Mouse (Mus musculus) forebrain, embryonic 14.5 days (tissue): ENCODE measurements at regions not wholly inside any gene's neighbourhood (a gene's known extent, or its start where the extent isn't known, plus 50 kb on each side); places are given as distances from the start of the nearest gene placed in this dataset.

Experiments
- ATAC-seq: fragments of 200-750 bp; cut with Nextera tagmentation; 2 replicates; pipeline ENCODE4 v1.8.0; 2017; ENCODE audit warnings: mild to moderate bottlenecking, moderate library complexity
- DNase-seq: peaks from one replicate; pipeline ENCODE4 v3.0.0-alpha.2; 2015; ENCODE audit warnings: low spot score
- H3K27ac ChIP-seq: fragments of 300-500 bp; sonication (generic); 2 replicates; pipeline ENCODE4 v1.5.1; 2014; ENCODE audit warnings: low read depth, mild to moderate bottlenecking, control low read depth, low read length, moderate library complexity
- H3K27me3 ChIP-seq: fragments of 300-500 bp; sonication (generic); replicated peaks from 2 replicates; pipeline ENCODE4 v1.6.1; 2014; ENCODE audit warnings: low read length, control low read depth, mixed read lengths; ENCODE audit not compliant: control insufficient read depth, insufficient read depth
- H3K36me3 ChIP-seq: fragments of 300-500 bp; sonication (generic); 2 replicates; pipeline ENCODE4 v1.6.1; 2014; ENCODE audit warnings: low read length, control low read depth; ENCODE audit not compliant: control insufficient read depth, insufficient read depth
- H3K4me1 ChIP-seq: fragments of 300-500 bp; sonication (generic); 2 replicates; pipeline ENCODE4 v1.6.1; 2014; ENCODE audit warnings: antibody characterized with exemption, low read length, control low read depth; ENCODE audit not compliant: control insufficient read depth, insufficient read depth
- H3K4me2 ChIP-seq: fragments of 300-500 bp; sonication (generic); 2 replicates; pipeline ENCODE4 v1.6.1; 2014; ENCODE audit warnings: mild to moderate bottlenecking, control low read depth, low read length
- H3K4me3 ChIP-seq: fragments of 300-500 bp; sonication (generic); 2 replicates; pipeline ENCODE4 v1.5.1; 2014; ENCODE audit warnings: low read depth, low read length, control low read depth
- H3K9ac ChIP-seq: fragments of 300-500 bp; sonication (generic); 2 replicates; pipeline ENCODE4 v1.6.1; 2014; ENCODE audit warnings: mild to moderate bottlenecking, low read length, control low read depth, moderate library complexity
- H3K9me3 ChIP-seq: fragments of 300-500 bp; sonication (generic); replicated peaks from 2 replicates; pipeline ENCODE4 v1.6.1; 2016; ENCODE audit warnings: low read length, control low read depth, mixed read lengths; ENCODE audit not compliant: control insufficient read depth
- WGBS: fragments of 180-500 bp; shearing (Covaris S2); extraction: QIAGEN DNeasy Blood & Tissue Kit; methylation state at CpG from one replicate; pipeline ENCODE4 v1.1.7; 2014; 5-methylcytosine and 5-hydroxymethylcytosine counted together

- Histone ChIP-seq H3K4me1 (no peaks in the 10 kb centered on the region), H3K4me2 (no peak overlapping the region), H3K9me3 (no peaks in the 10 kb centered on the region), H3K4me3 (no peak overlapping the region), H3K36me3 (no peaks in the 10 kb centered on the region), H3K9ac (no peak overlapping the region), H3K27me3 (no peaks in the 10 kb centered on the region), H3K27ac (no peak overlapping the region)
- DNase-seq, result no peak
- WGBS, result 87% methylated on average over 10 of the region's 10 CpGs
- ATAC-seq, result no peak
Observed at GRCm38 (mm10) chr8:26864971-26865370, 112.2 kb upstream of the Zfp703 start.

- H3K27me3 ChIP-seq, result no peaks in the 10 kb centered on the region
Observed at GRCm38 (mm10) chr8:26868101-26868848, 108.8 kb upstream of the Zfp703 start.

GRCm38 (mm10) chr8:26868849-26869110 is 108.3 kb upstream of the Zfp703 start:
- H3K4me3 ChIP-seq, result no peak overlapping the region
- DNase-seq (no peak), ATAC-seq (no peak)
- no peak overlapping the region for H3K27ac ChIP-seq
- no peaks in the 10 kb centered on the region for H3K4me1 ChIP-seq
- H3K9ac ChIP-seq, result no peak overlapping the region
- H3K9me3 ChIP-seq, result peaks cover 3% of the 10 kb centered on the region; the same call in 1 of the 2 replicates
- 92% methylated on average over 2 of the region's 2 CpGs for WGBS
- no peaks in the 10 kb centered on the region for H3K36me3 ChIP-seq
- H3K4me2 ChIP-seq, result no peak overlapping the region
- H3K27me3 ChIP-seq, result no peaks in the 10 kb centered on the region

More at GRCm38 (mm10) chr8:26868101-26868848, 108.8 kb upstream of the Zfp703 start:
- DNase-seq (no peak), ATAC-seq (no peak)
- Histone ChIP-seq H3K4me1 (no peaks in the 10 kb centered on the region), H3K9ac (no peak overlapping the region), H3K4me3 (no peak overlapping the region), H3K9me3 (peaks cover 3% of the 10 kb centered on the region; the same call in 1 of the 2 replicates), H3K36me3 (no peaks in the 10 kb centered on the region), H3K27ac (no peak overlapping the region), H3K4me2 (no peak overlapping the region)
- 87% methylated on average over 6 of the region's 6 CpGs for WGBS

GRCm38 (mm10) chr8:26871838-26872237 is 105.3 kb upstream of the Zfp703 start:
- no peaks in the 10 kb centered on the region for H3K36me3 ChIP-seq
- H3K27ac ChIP-seq, result no peak overlapping the region
- ATAC-seq (no peak), DNase-seq (no peak)
- H3K4me2 ChIP-seq, result no peak overlapping the region
- 94% methylated on average over 7 of the region's 7 CpGs for WGBS
- H3K4me3 ChIP-seq, result no peak overlapping the region
- H3K9me3 ChIP-seq, result peaks cover 3% of the 10 kb centered on the region; the same call in 1 of the 2 replicates
- H3K27me3 ChIP-seq, result no peaks in the 10 kb centered on the region
- no peak overlapping the region for H3K9ac ChIP-seq
- H3K4me1 ChIP-seq, result no peaks in the 10 kb centered on the region

- H3K9ac ChIP-seq, result no peak overlapping the region
- no peak overlapping the region for H3K4me2 ChIP-seq
- no peak overlapping the region for H3K4me3 ChIP-seq
- 95% methylated on average over 3 of the region's 3 CpGs for WGBS
- H3K27me3 ChIP-seq, result no peaks in the 10 kb centered on the region
- H3K4me1 ChIP-seq, result no peaks in the 10 kb centered on the region
- no peak for DNase-seq
- no peak overlapping the region for H3K27ac ChIP-seq
- peaks cover 3% of the 10 kb centered on the region; the same call in 1 of the 2 replicates for H3K9me3 ChIP-seq
- no peaks in the 10 kb centered on the region for H3K36me3 ChIP-seq
- no peak for ATAC-seq
Observed at GRCm38 (mm10) chr8:26872382-26872781, 104.7 kb upstream of the Zfp703 start.

GRCm38 (mm10) chr8:26872815-26873214 is 104.3 kb upstream of the Zfp703 start:
- no peak for DNase-seq
- WGBS, result 84% methylated on average over 8 of the region's 8 CpGs
- H3K4me1 ChIP-seq, result no peaks in the 10 kb centered on the region

GRCm38 (mm10) chr8:26880177-26880576 is 96.9 kb upstream of the Zfp703 start:
- WGBS, result 79% methylated on average over 7 of the region's 7 CpGs
- H3K27me3 ChIP-seq, result no peaks in the 10 kb centered on the region

More at GRCm38 (mm10) chr8:26872815-26873214, 104.3 kb upstream of the Zfp703 start:
- Histone ChIP-seq H3K9me3 (peaks cover 3% of the 10 kb centered on the region; the same call in 1 of the 2 replicates), H3K4me3 (no peak overlapping the region), H3K27ac (no peak overlapping the region), H3K4me2 (no peak overlapping the region), H3K27me3 (no peaks in the 10 kb centered on the region), H3K36me3 (no peaks in the 10 kb centered on the region), H3K9ac (no peak overlapping the region)
- no peak for ATAC-seq

GRCm38 (mm10) chr8:26881268-26882120 is 95.6 kb upstream of the Zfp703 start:
- Histone ChIP-seq H3K27me3 (no peaks in the 10 kb centered on the region), H3K4me2 (no peak overlapping the region), H3K27ac (no peak overlapping the region), H3K4me1 (no peaks in the 10 kb centered on the region), H3K9me3 (no peaks in the 10 kb centered on the region), H3K4me3 (no peak overlapping the region), H3K9ac (no peak overlapping the region), H3K36me3 (no peaks in the 10 kb centered on the region)
- WGBS, result 87% methylated on average over 7 of the region's 7 CpGs
- ATAC-seq (no peak), DNase-seq (no peak)

More at GRCm38 (mm10) chr8:26880177-26880576, 96.9 kb upstream of the Zfp703 start:
- H3K4me1 ChIP-seq, result no peaks in the 10 kb centered on the region
- no peak overlapping the region for H3K27ac ChIP-seq
- H3K4me2 ChIP-seq, result no peak overlapping the region
- H3K36me3 ChIP-seq, result no peaks in the 10 kb centered on the region
- no peak overlapping the region for H3K9ac ChIP-seq
- H3K9me3 ChIP-seq, result no peaks in the 10 kb centered on the region
- ATAC-seq (no peak), DNase-seq (no peak)
- no peak overlapping the region for H3K4me3 ChIP-seq

GRCm38 (mm10) chr8:26882616-26883015 is 94.5 kb upstream of the Zfp703 start:
- Histone ChIP-seq H3K4me3 (no peak overlapping the region), H3K36me3 (no peaks in the 10 kb centered on the region), H3K27me3 (no peaks in the 10 kb centered on the region), H3K9me3 (no peaks in the 10 kb centered on the region), H3K4me1 (no peaks in the 10 kb centered on the region), H3K9ac (no peak overlapping the region), H3K4me2 (no peak overlapping the region), H3K27ac (no peak overlapping the region)
- DNase-seq (no peak), ATAC-seq (no peak)
- 81% methylated on average over 5 of the region's 5 CpGs for WGBS
